Mouse (Mus musculus): ENCODE results near the gene Lhfp. TPM values are rescaled to one million over a fixed set of nuclear protein-coding genes. Genes with fewer than 3 reads are reported as not detected.
"Not testable (repeated sequence)": the region's sequence is repeated elsewhere in the genome, so short reads cannot be mapped to it uniquely, and the experiment has no call there.

Gene Lhfp
- polyA plus RNA-seq, 1 experiment from 2014 or later: 48.1 TPM

- 92% methylated on average over 5 of the region's 5 CpGs for WGBS
- H3K9me3 ChIP-seq (ENCODE audit: control insufficient read depth, low read length): no peaks in the 10 kb centered on the region
- H3K9ac ChIP-seq (replicated peaks; ENCODE audit: low read length): no peak overlapping the region
- no peak for ATAC-seq (ENCODE audit: low FRiP score, low TSS enrichment)
- H3K4me2 ChIP-seq (ENCODE audit: low read length): no peak overlapping the region
- H3K4me1 ChIP-seq (ENCODE audit: control insufficient read depth, insufficient read depth, low read length): no peaks in the 10 kb centered on the region
- no peaks in the 10 kb centered on the region for H3K27me3 ChIP-seq (ENCODE audit: control insufficient read depth, insufficient read depth, low read length)
- no peaks in the 10 kb centered on the region for H3K36me3 ChIP-seq (ENCODE audit: control insufficient read depth, insufficient read depth, low read length)
- no peak overlapping the region for H3K27ac ChIP-seq (replicated peaks; ENCODE audit: low read depth, low read length)
- no peak overlapping the region for H3K4me3 ChIP-seq (replicated peaks; ENCODE audit: low read depth, low read length)
- DNase-seq: no peak
Observed at GRCm38 (mm10) chr3:53224141-53224540, 182.8 kb downstream of the Lhfp start.

- Histone ChIP-seq H3K4me3 (replicated peaks; ENCODE audit: low read depth, low read length) (no peak overlapping the region), H3K9me3 (ENCODE audit: control insufficient read depth, low read length) (no peaks in the 10 kb centered on the region), H3K9ac (replicated peaks; ENCODE audit: low read length) (no peak overlapping the region), H3K27me3 (ENCODE audit: control insufficient read depth, insufficient read depth, low read length) (no peaks in the 10 kb centered on the region), H3K36me3 (ENCODE audit: control insufficient read depth, insufficient read depth, low read length) (no peaks in the 10 kb centered on the region), H3K4me2 (ENCODE audit: low read length) (no peak overlapping the region), H3K27ac (replicated peaks; ENCODE audit: low read depth, low read length) (no peak overlapping the region), H3K4me1 (ENCODE audit: control insufficient read depth, insufficient read depth, low read length) (no peaks in the 10 kb centered on the region)
- WGBS: 35% methylated on average over 6 of the region's 6 CpGs
- DNase-seq (peak; percentile 71), ATAC-seq (ENCODE audit: low FRiP score, low TSS enrichment) (no peak; the same call in 1 of the 2 replicates)
Observed at GRCm38 (mm10) chr3:53225774-53226173, 184.4 kb downstream of the Lhfp start.

GRCm38 (mm10) chr3:53226223-53226622 lies 184.9 kb downstream of the Lhfp start:
- no peaks in the 10 kb centered on the region for H3K4me1 ChIP-seq (ENCODE audit: control insufficient read depth, insufficient read depth, low read length)
- no peak overlapping the region for H3K4me3 ChIP-seq (replicated peaks; ENCODE audit: low read depth, low read length)
- H3K27ac ChIP-seq (replicated peaks; ENCODE audit: low read depth, low read length): 0 out of 2 replicates have a peak overlapping the region, but pooled peaks have one; percentile 26
- WGBS: 59% methylated on average over 6 of the region's 6 CpGs
- no peak overlapping the region for H3K9ac ChIP-seq (replicated peaks; ENCODE audit: low read length)
- H3K4me2 ChIP-seq (ENCODE audit: low read length): no peak overlapping the region
- no peaks in the 10 kb centered on the region for H3K36me3 ChIP-seq (ENCODE audit: control insufficient read depth, insufficient read depth, low read length)
- H3K9me3 ChIP-seq (ENCODE audit: control insufficient read depth, low read length): no peaks in the 10 kb centered on the region
- DNase-seq: no peak
- no peaks in the 10 kb centered on the region for H3K27me3 ChIP-seq (ENCODE audit: control insufficient read depth, insufficient read depth, low read length)
- ATAC-seq (ENCODE audit: low FRiP score, low TSS enrichment): no peak

- DNase-seq (no peak), ATAC-seq (ENCODE audit: low FRiP score, low TSS enrichment) (no peak)
- H3K4me2 ChIP-seq (ENCODE audit: low read length): no peak overlapping the region
- H3K27ac ChIP-seq (replicated peaks; ENCODE audit: low read depth, low read length): no peak overlapping the region
- H3K4me1 ChIP-seq (ENCODE audit: control insufficient read depth, insufficient read depth, low read length): no peaks in the 10 kb centered on the region
- H3K4me3 ChIP-seq (replicated peaks; ENCODE audit: low read depth, low read length): no peak overlapping the region
- H3K9ac ChIP-seq (replicated peaks; ENCODE audit: low read length): no peak overlapping the region
- no peaks in the 10 kb centered on the region for H3K27me3 ChIP-seq (ENCODE audit: control insufficient read depth, insufficient read depth, low read length)
- H3K9me3 ChIP-seq (ENCODE audit: control insufficient read depth, low read length): no peaks in the 10 kb centered on the region
- no peaks in the 10 kb centered on the region for H3K36me3 ChIP-seq (ENCODE audit: control insufficient read depth, insufficient read depth, low read length)
Observed at GRCm38 (mm10) chr3:53227866-53228265, 186.5 kb downstream of the Lhfp start.

- no peak for DNase-seq
- Histone ChIP-seq H3K27me3 (ENCODE audit: control insufficient read depth, insufficient read depth, low read length) (no peaks in the 10 kb centered on the region), H3K9me3 (ENCODE audit: control insufficient read depth, low read length) (no peaks in the 10 kb centered on the region), H3K9ac (replicated peaks; ENCODE audit: low read length) (no peak overlapping the region), H3K36me3 (ENCODE audit: control insufficient read depth, insufficient read depth, low read length) (no peaks in the 10 kb centered on the region), H3K27ac (replicated peaks; ENCODE audit: low read depth, low read length) (no peak overlapping the region), H3K4me1 (ENCODE audit: control insufficient read depth, insufficient read depth, low read length) (no peaks in the 10 kb centered on the region), H3K4me3 (replicated peaks; ENCODE audit: low read depth, low read length) (no peak overlapping the region), H3K4me2 (ENCODE audit: low read length) (no peak overlapping the region)
- ATAC-seq (ENCODE audit: low FRiP score, low TSS enrichment): no peak
- 41% methylated on average over 3 of the region's 3 CpGs for WGBS
Observed at GRCm38 (mm10) chr3:53230562-53230961, 189.2 kb downstream of the Lhfp start.

GRCm38 (mm10) chr3:53231112-53231511 lies 189.8 kb downstream of the Lhfp start:
- no peak overlapping the region for H3K4me2 ChIP-seq (ENCODE audit: low read length)
- no peak overlapping the region for H3K9ac ChIP-seq (replicated peaks; ENCODE audit: low read length)
- 42% methylated on average over 3 of the region's 3 CpGs for WGBS
- no peak overlapping the region for H3K27ac ChIP-seq (replicated peaks; ENCODE audit: low read depth, low read length)
- DNase-seq (no peak), ATAC-seq (ENCODE audit: low FRiP score, low TSS enrichment) (no peak)
- H3K27me3 ChIP-seq (ENCODE audit: control insufficient read depth, insufficient read depth, low read length): no peaks in the 10 kb centered on the region
- no peaks in the 10 kb centered on the region for H3K36me3 ChIP-seq (ENCODE audit: control insufficient read depth, insufficient read depth, low read length)
- H3K9me3 ChIP-seq (ENCODE audit: control insufficient read depth, low read length): no peaks in the 10 kb centered on the region
- H3K4me3 ChIP-seq (replicated peaks; ENCODE audit: low read depth, low read length): no peak overlapping the region
- no peaks in the 10 kb centered on the region for H3K4me1 ChIP-seq (ENCODE audit: control insufficient read depth, insufficient read depth, low read length)

GRCm38 (mm10) chr3:53232411-53232810 lies 191.1 kb downstream of the Lhfp start:
- not testable (repeated sequence) for H3K36me3 ChIP-seq (ENCODE audit: control insufficient read depth, insufficient read depth, low read length); H3K9me3 ChIP-seq (ENCODE audit: control insufficient read depth, low read length); H3K4me3 ChIP-seq (replicated peaks; ENCODE audit: low read depth, low read length); H3K27me3 ChIP-seq (ENCODE audit: control insufficient read depth, insufficient read depth, low read length); ATAC-seq (ENCODE audit: low FRiP score, low TSS enrichment); H3K4me2 ChIP-seq (ENCODE audit: low read length); H3K9ac ChIP-seq (replicated peaks; ENCODE audit: low read length); DNase-seq; H3K4me1 ChIP-seq (ENCODE audit: control insufficient read depth, insufficient read depth, low read length); H3K27ac ChIP-seq (replicated peaks; ENCODE audit: low read depth, low read length)
- 91% methylated on average over 9 of the region's 9 CpGs for WGBS

GRCm38 (mm10) chr3:53234689-53235088 lies 193.4 kb downstream of the Lhfp start:
- Histone ChIP-seq H3K4me2 (ENCODE audit: low read length) (no peak overlapping the region), H3K4me1 (ENCODE audit: control insufficient read depth, insufficient read depth, low read length) (no peaks in the 10 kb centered on the region), H3K27ac (replicated peaks; ENCODE audit: low read depth, low read length) (no peak overlapping the region), H3K9ac (replicated peaks; ENCODE audit: low read length) (no peak overlapping the region), H3K9me3 (ENCODE audit: control insufficient read depth, low read length) (no peaks in the 10 kb centered on the region), H3K4me3 (replicated peaks; ENCODE audit: low read depth, low read length) (no peak overlapping the region), H3K36me3 (ENCODE audit: control insufficient read depth, insufficient read depth, low read length) (no peaks in the 10 kb centered on the region), H3K27me3 (ENCODE audit: control insufficient read depth, insufficient read depth, low read length) (no peaks in the 10 kb centered on the region)
- ATAC-seq (ENCODE audit: low FRiP score, low TSS enrichment) (no peak), DNase-seq (no peak)

- 85% methylated on average over 4 of the region's 4 CpGs for WGBS
- H3K4me1 ChIP-seq (ENCODE audit: control insufficient read depth, insufficient read depth, low read length): no peaks in the 10 kb centered on the region
- DNase-seq (no peak), ATAC-seq (ENCODE audit: low FRiP score, low TSS enrichment) (no peak)
- no peak overlapping the region for H3K27ac ChIP-seq (replicated peaks; ENCODE audit: low read depth, low read length)
- H3K27me3 ChIP-seq (ENCODE audit: control insufficient read depth, insufficient read depth, low read length): no peaks in the 10 kb centered on the region
- H3K4me3 ChIP-seq (replicated peaks; ENCODE audit: low read depth, low read length): no peak overlapping the region
- no peaks in the 10 kb centered on the region for H3K36me3 ChIP-seq (ENCODE audit: control insufficient read depth, insufficient read depth, low read length)
- no peak overlapping the region for H3K4me2 ChIP-seq (ENCODE audit: low read length)
- no peak overlapping the region for H3K9ac ChIP-seq (replicated peaks; ENCODE audit: low read length)
- no peaks in the 10 kb centered on the region for H3K9me3 ChIP-seq (ENCODE audit: control insufficient read depth, low read length)
Observed at GRCm38 (mm10) chr3:53236471-53236870, 195.1 kb downstream of the Lhfp start.

Data from midbrain, embryonic 14.5 days (tissue).